Mouse (Mus musculus) G1E (cell line): ENCODE results near the gene Mum1.

Experiments
- CTCF ChIP-seq: IDR thresholded peaks from 2 replicates; pipeline ENCODE4 v1.5.1; 2012; ENCODE audit warnings: low read depth, low read length, inconsistent platforms, mixed read lengths
- GATA1 ChIP-seq: IDR thresholded peaks from 2 replicates; pipeline ENCODE4 v1.6.1; 2012; ENCODE audit warnings: borderline replicate concordance, low read length, inconsistent platforms, mixed read lengths
- GATA2 ChIP-seq: IDR thresholded peaks from 2 replicates; pipeline ENCODE4 v1.6.1; 2012; ENCODE audit warnings: low read depth, low read length, inconsistent platforms, borderline replicate concordance
- POLR2AphosphoS5 ChIP-seq: IDR thresholded peaks from 2 replicates; pipeline ENCODE4 v1.6.1; 2012; ENCODE audit warnings: low read depth, low read length, inconsistent platforms; ENCODE audit not compliant: insufficient replicate concordance
- TAL1 ChIP-seq: conservative IDR thresholded peaks from 2 replicates; pipeline ENCODE4 v1.6.1; 2012; ENCODE audit warnings: low read depth, low read length, inconsistent platforms, mixed read lengths

- TF ChIP-seq CTCF (no peak), POLR2AphosphoS5 (no peak), GATA1 (no peak), TAL1 (no peak), GATA2 (no peak)
These were observed 61.9 kb downstream of the Mum1 start for GRCm38 (mm10) chr10:80288097-80288496.
